Mouse (Mus musculus): ENCODE measurements at regions not wholly inside any gene's neighbourhood (a gene's known extent, or its start where the extent isn't known, plus 50 kb on each side); places are given as distances from the start of the nearest gene placed in this dataset.

GRCm38 (mm10) chr9:66646226-66646625 lies 53.3 kb upstream of the Usp3 start:
- DNase-seq (ENCODE audit: low spot score), result peak; percentile 69

GRCm38 (mm10) chr9:66651306-66651705 lies 58.4 kb upstream of the Usp3 start:
- no peak for DNase-seq (ENCODE audit: low spot score)

- DNase-seq (ENCODE audit: low spot score), result no peak
Observed at GRCm38 (mm10) chr9:66657116-66657758, 56.2 kb upstream of the Car12 start.

- DNase-seq (ENCODE audit: low spot score), result no peak
Observed at GRCm38 (mm10) chr9:66658707-66659242, 54.7 kb upstream of the Car12 start.

- no peak for DNase-seq (ENCODE audit: low spot score)
Observed at GRCm38 (mm10) chr9:66659781-66660445, 53.6 kb upstream of the Car12 start.

GRCm38 (mm10) chr9:66661596-66661995 lies 51.9 kb upstream of the Car12 start:
- DNase-seq (ENCODE audit: low spot score), result no peak

DNA sequence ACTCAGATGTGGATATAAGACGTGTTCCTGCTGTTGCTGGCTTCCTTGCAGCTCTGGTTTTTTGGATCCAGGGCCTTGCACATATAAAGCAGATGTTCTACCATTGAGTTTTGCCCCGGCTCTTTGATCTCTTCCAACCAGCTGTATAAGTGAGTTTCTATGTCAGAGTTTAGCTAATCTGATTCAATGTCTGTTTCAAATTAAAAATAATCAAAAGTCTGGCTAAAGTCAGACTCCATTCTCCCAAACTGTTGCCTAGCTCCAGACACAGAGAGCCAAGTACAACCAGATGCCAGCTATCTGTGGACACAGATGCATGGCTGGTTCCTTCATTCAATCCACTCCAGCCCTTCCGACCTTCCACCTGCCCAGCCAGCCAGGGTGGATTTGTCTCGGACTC lies 51.0 kb upstream of the Car12 start:
- DNase-seq (ENCODE audit: low spot score), result no peak
